Mouse (Mus musculus) spleen, adult 2 months (tissue): Measurements from ENCODE around the gene Sh2d4b. TPM values are rescaled to one million over a fixed set of nuclear protein-coding genes. Genes with fewer than 3 reads are reported as not detected.

Experiments used
- DNase-seq, 2 experiments: peaks; one replicate each; pipeline versions ENCODE4 v3.0.0 to v3.0.0-alpha.2; 2012 to 2021; ENCODE audit warnings: low spot score in 2 of 2, low read depth in 1 of 2
- H3K27ac ChIP-seq: fragments of 200-500 bp; 2 replicates; pipeline ENCODE4 v1.5.1; 2012; ENCODE audit warnings: low read length, inconsistent platforms; ENCODE audit not compliant: insufficient read depth
- H3K27me3 ChIP-seq: fragments of 200-500 bp; 2 replicates; pipeline ENCODE4 v1.6.1; 2012; ENCODE audit warnings: mild to moderate bottlenecking, moderate library complexity, low read length, inconsistent platforms; ENCODE audit not compliant: control insufficient read depth, insufficient read depth
- H3K36me3 ChIP-seq: fragments of 200-500 bp; 2 replicates; pipeline ENCODE4 v1.6.1; 2012; ENCODE audit warnings: mild to moderate bottlenecking, low read length, inconsistent platforms; ENCODE audit not compliant: control insufficient read depth, insufficient read depth
- H3K4me1 ChIP-seq: fragments of 200-500 bp; 2 replicates; pipeline ENCODE4 v1.6.1; 2011; ENCODE audit warnings: inconsistent platforms; ENCODE audit not compliant: control insufficient read depth, insufficient read depth, insufficient read length
- H3K4me3 ChIP-seq: fragments of 200-500 bp; 2 replicates; pipeline ENCODE4 v1.5.1; 2011; ENCODE audit warnings: mild to moderate bottlenecking, inconsistent platforms; ENCODE audit not compliant: insufficient read depth, insufficient read length; ENCODE audit errors: extremely low read depth
- CTCF ChIP-seq: fragments of 200-500 bp; IDR thresholded peaks from 2 replicates; pipeline ENCODE4 v1.5.1; 2011; ENCODE audit warnings: mild to moderate bottlenecking, inconsistent platforms; ENCODE audit not compliant: insufficient read depth, insufficient read length, insufficient replicate concordance; ENCODE audit errors: extremely low read depth
- POLR2A ChIP-seq: fragments of 200-500 bp; IDR thresholded peaks from 2 replicates; pipeline ENCODE4 v1.6.1; 2011; ENCODE audit warnings: low read depth, low read length, inconsistent platforms
- WGBS: fragments of 180-500 bp; shearing (Covaris S2); methylation state at CpG from one replicate; pipeline ENCODE4 v1.1.7; 2018; 5-methylcytosine and 5-hydroxymethylcytosine counted together
- polyA plus RNA-seq: library from polyadenylated mRNA; depleted of rRNA; stranded (reverse); fragments of >200 nt; gene quantifications from 2 replicates; pipeline ENCODE4 v1.2.3, GENCODE M21; 2012

Gene Sh2d4b
- polyA plus RNA-seq, 1 experiment = 0.48 TPM

DNA sequence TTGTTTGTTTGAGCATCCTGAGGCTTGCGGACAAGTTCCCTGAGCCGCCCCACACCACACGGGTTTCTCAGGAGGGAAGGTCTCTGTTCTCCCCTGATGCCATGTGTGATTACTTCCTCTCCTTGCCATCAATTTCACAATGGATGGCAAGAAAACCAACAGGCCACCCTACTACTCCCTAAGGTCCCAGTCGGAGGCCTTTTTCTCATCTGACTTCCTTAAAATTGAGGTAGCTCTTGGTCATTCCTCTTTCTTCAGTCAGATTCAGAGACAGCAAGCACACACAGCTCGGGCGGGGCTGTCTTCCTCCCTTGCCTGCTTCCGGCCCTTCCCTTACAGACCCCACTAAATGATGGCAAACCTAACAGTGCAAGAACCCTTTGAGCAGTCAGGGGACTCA, 26.5 kb upstream of the Sh2d4b start:
- Histone ChIP-seq H3K27ac (no peak overlapping the region), H3K4me1 (peaks cover 11% of the 10 kb centered on the region; the same call in 1 of the 2 replicates), H3K36me3 (peaks cover 19% of the 10 kb centered on the region), H3K4me3 (no peak overlapping the region), H3K27me3 (no peaks in the 10 kb centered on the region)
- no peak for TF ChIP-seq POLR2A
- TF ChIP-seq CTCF = no peak
- WGBS = 52% methylated on average over 7 of the region's 7 CpGs
- no peak for DNase-seq

DNA sequence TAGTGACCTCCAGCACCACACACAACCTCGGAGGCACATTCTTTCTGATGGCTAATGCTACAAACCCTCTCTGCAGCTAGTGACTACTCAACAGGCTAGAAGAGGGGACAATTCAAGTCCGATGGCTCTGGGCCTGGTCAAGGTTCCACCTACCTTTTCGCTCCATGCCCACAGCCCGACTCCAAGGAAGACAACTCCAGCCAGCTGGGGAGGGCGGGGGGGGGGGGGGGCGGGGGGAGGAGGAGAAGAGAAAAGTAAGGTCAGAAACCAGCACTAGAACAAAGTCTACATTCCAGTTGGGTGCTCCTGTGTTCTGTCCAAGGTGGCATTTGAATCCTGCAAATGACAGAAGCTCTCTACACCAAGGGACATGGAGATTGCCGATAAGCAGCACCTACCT, 25.4 kb upstream of the Sh2d4b start:
- 0 out of 2 replicates have a peak, but pooled peaks cover 3% of the 10 kb centered on the region for H3K4me1 ChIP-seq
- no peak for DNase-seq
- no peaks in the 10 kb centered on the region for H3K27me3 ChIP-seq
- TF ChIP-seq POLR2A = no peak
- H3K4me3 ChIP-seq = no peak overlapping the region
- WGBS = 78% methylated on average over 6 of the region's 7 CpGs
- peaks cover 27% of the 10 kb centered on the region for H3K36me3 ChIP-seq
- no peak overlapping the region for H3K27ac ChIP-seq

GRCm38 (mm10) chr14:40917632-40918031, 24.6 kb upstream of the Sh2d4b start:
- Histone ChIP-seq H3K4me1 (0 out of 2 replicates have a peak, but pooled peaks cover 3% of the 10 kb centered on the region), H3K27ac (no peak overlapping the region), H3K27me3 (no peaks in the 10 kb centered on the region), H3K4me3 (no peak overlapping the region), H3K36me3 (peaks cover 35% of the 10 kb centered on the region)
- 0% methylated on average over 1 of the region's 1 CpGs for WGBS
- TF ChIP-seq POLR2A (no peak), CTCF (peak; percentile 94; the same call in 1 of the 2 replicates)
- peak; percentile 63 to 85 for DNase-seq

- Histone ChIP-seq H3K36me3 (peaks cover 35% of the 10 kb centered on the region), H3K4me3 (no peak overlapping the region), H3K27me3 (no peaks in the 10 kb centered on the region), H3K27ac (no peak overlapping the region), H3K4me1 (0 out of 2 replicates have a peak, but pooled peaks cover 3% of the 10 kb centered on the region)
- WGBS = 94% methylated on average over 15 of the region's 15 CpGs
- TF ChIP-seq CTCF (no peak), POLR2A (no peak)
- no peak for DNase-seq
These were observed 23.6 kb upstream of the Sh2d4b start for GRCm38 (mm10) chr14:40916667-40917066.

DNA sequence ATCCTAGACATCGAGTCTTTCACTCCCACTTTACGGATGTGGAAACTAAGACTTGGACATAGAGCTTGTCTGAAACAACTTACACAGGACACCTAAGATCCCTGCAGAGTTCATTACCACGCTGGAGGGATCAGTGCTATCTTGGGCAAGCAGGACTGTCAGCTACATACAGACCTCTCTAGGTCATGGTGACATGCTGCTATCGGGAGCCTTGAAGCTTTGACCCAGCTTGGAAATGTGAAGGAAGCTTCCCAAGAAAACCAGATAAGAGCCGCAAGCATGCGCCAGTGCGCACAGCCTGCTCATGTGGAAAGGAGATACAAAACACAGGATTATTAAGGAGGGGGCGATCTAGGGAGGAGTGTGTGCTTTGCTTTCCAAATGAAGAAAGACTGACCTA, 22.8 kb upstream of the Sh2d4b start:
- WGBS = 92% methylated on average over 8 of the region's 8 CpGs
- TF ChIP-seq CTCF = no peak
- no peak for TF ChIP-seq POLR2A
- Histone ChIP-seq H3K4me1 (0 out of 2 replicates have a peak, but pooled peaks cover 3% of the 10 kb centered on the region), H3K36me3 (peaks cover 42% of the 10 kb centered on the region), H3K27ac (no peak overlapping the region), H3K27me3 (no peaks in the 10 kb centered on the region), H3K4me3 (no peak overlapping the region)
- DNase-seq = no peak

DNA sequence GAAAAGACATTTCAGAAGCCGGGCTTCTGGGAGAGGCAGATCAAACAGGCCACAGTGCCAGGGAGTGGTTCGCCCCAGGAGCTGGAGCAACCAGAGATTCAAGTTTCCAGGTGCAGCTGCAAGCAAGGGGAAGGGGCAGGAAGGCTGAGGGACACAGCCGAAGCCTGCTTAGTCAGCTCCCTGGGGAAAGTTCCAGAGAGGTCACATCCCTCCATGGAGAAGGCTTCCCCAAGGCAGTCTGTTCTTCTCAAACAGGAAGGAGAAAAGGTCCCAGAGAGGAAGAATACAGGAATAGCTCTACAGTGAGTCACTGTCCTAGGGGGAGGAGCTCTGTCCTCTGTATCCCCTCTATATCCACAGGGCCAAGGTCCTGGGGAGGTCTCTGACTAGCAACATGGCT, 21.6 kb upstream of the Sh2d4b start:
- no peak for TF ChIP-seq CTCF
- no peak for TF ChIP-seq POLR2A
- Histone ChIP-seq H3K4me1 (0 out of 2 replicates have a peak, but pooled peaks cover under 1% of the 10 kb centered on the region), H3K4me3 (no peak overlapping the region), H3K27ac (no peak overlapping the region), H3K36me3 (peaks cover 51% of the 10 kb centered on the region), H3K27me3 (no peaks in the 10 kb centered on the region)
- WGBS = 94% methylated on average over 3 of the region's 3 CpGs
- no peak for DNase-seq

GRCm38 (mm10) chr14:40913709-40914108, 20.6 kb upstream of the Sh2d4b start:
- no peaks in the 10 kb centered on the region for H3K4me1 ChIP-seq
- no peak for DNase-seq
- no peak overlapping the region for H3K27ac ChIP-seq
- no peaks in the 10 kb centered on the region for H3K27me3 ChIP-seq
- H3K36me3 ChIP-seq = peaks cover 58% of the 10 kb centered on the region
- no peak overlapping the region for H3K4me3 ChIP-seq
- 90% methylated on average over 6 of the region's 6 CpGs for WGBS
- TF ChIP-seq POLR2A = no peak
- TF ChIP-seq CTCF = no peak
